Mouse (Mus musculus) midbrain, embryonic 12.5 days (tissue): Measurements from ENCODE around the gene Fam221a. TPM values are rescaled to one million over a fixed set of nuclear protein-coding genes. Genes with fewer than 3 reads are reported as not detected.

ENCODE experiments used
- ATAC-seq: fragments of 200-750 bp; cut with Nextera tagmentation; 2 replicates; pipeline ENCODE4 v1.8.0; 2017; ENCODE audit warnings: low read depth, moderate TSS enrichment, moderate library complexity; ENCODE audit not compliant: low FRiP score
- H3K27ac ChIP-seq: fragments of 300-500 bp; sonication (generic); replicated peaks from 2 replicates; pipeline ENCODE4 v1.5.1; 2016; ENCODE audit warnings: mild to moderate bottlenecking
- H3K27me3 ChIP-seq: fragments of 300-500 bp; sonication (generic); 2 replicates; pipeline ENCODE4 v1.6.1; 2016; ENCODE audit warnings: mild to moderate bottlenecking
- H3K36me3 ChIP-seq: fragments of 300-500 bp; sonication (generic); 2 replicates; pipeline ENCODE4 v1.6.1; 2016
- H3K4me1 ChIP-seq: fragments of 300-500 bp; sonication (generic); 2 replicates; pipeline ENCODE4 v1.6.1; 2016
- H3K4me2 ChIP-seq: fragments of 300-500 bp; sonication (generic); replicated peaks from 2 replicates; pipeline ENCODE4 v1.6.1; 2016; ENCODE audit warnings: mild to moderate bottlenecking, moderate library complexity
- H3K4me3 ChIP-seq: fragments of 300-500 bp; sonication (generic); 2 replicates; pipeline ENCODE4 v1.5.1; 2016; ENCODE audit warnings: mild to moderate bottlenecking
- H3K9ac ChIP-seq: fragments of 300-500 bp; sonication (generic); replicated peaks from 2 replicates; pipeline ENCODE4 v1.6.1; 2016; ENCODE audit warnings: mild to moderate bottlenecking, moderate library complexity
- H3K9me3 ChIP-seq: fragments of 300-500 bp; sonication (generic); 2 replicates; pipeline ENCODE4 v1.6.1; 2016; ENCODE audit warnings: mild to moderate bottlenecking
- WGBS: fragments of 180-500 bp; shearing (Covaris S2); methylation state at CpG from one replicate; pipeline ENCODE4 v1.1.7; 2016; 5-methylcytosine and 5-hydroxymethylcytosine counted together
- polyA plus RNA-seq: library from polyadenylated mRNA; unstranded; fragments of >200 nt; fragmentation: Nextera tagmentation; extraction: Ambion mirVana; gene quantifications from 2 replicates; pipeline ENCODE4 v1.2.1, GENCODE M21; 2016

Gene Fam221a
- 3.6 and 4.2 TPM in 2 replicates for polyA plus RNA-seq

GRCm38 (mm10) chr6:49367159-49368054 is at the start of gene Fam221a:
Gene Fam221a (plus strand): TSS chr6:49367739.
- Histone ChIP-seq H3K36me3 (no peaks in the 10 kb centered on the region), H3K27me3 (no peaks in the 10 kb centered on the region), H3K4me2 (peak within 1 kb of the TSS; percentile 82), H3K4me3 (peak within 1 kb of the TSS; percentile 57), H3K9me3 (no peaks in the 10 kb centered on the region), H3K9ac (peak within 1 kb of the TSS; percentile 50), H3K27ac (peak within 1 kb of the TSS; percentile 54; the same call in 1 of the 2 replicates), H3K4me1 (peaks cover 6% of the 10 kb centered on the region)
- WGBS, result 4% methylated on average over 47 of the region's 49 CpGs
- ATAC-seq, result peak; percentile 97

DNA sequence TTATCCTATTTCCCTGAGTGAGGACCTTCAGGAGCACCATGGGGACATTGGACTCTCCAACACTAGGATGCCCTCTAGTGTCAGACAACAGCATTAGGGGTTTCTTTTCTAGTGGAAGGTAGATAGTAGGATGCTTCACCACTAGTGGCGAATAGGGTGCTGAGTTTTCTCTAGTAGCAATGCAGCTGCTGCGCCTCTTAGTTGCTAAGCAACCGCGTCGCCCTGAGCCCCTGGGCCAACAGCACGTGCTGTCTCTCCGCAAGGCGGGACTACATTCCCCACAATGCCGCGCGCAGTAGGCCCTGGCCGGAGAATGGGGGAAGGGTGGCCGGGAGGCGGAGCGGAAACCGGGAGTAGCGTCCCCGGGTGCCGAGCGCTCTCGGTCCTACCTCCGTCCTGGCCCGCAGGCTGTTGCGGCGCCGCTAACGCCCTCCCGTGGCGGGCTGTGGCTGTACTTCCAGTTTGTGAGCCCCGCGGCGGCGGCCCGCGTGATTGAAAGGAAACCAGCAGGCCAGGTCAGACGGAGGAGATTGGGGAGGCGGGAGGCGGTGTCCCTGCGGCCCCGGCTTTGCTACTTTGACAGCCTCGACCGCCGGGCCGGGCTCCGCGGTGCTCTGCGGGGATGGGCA is 48.5 kb upstream of the Fam221a start, which contains the start of gene Ccdc126:
Gene Ccdc126 (plus strand): TSS at position 309 of the 629 bp plus-strand sequence.
- no peaks in the 10 kb centered on the region for H3K27me3 ChIP-seq
- peak within 1 kb of the TSS; percentile 63 for H3K4me2 ChIP-seq
- peak within 1 kb of the TSS; percentile 84 for H3K27ac ChIP-seq
- H3K36me3 ChIP-seq, result no peaks in the 10 kb centered on the region
- peak within 1 kb of the TSS; percentile 57 for H3K4me3 ChIP-seq
- under 1% methylated on average over 47 of the region's 47 CpGs for WGBS
- H3K9me3 ChIP-seq, result no peaks in the 10 kb centered on the region
- peak; percentile 100 for ATAC-seq
- 0 out of 2 replicates have a peak, but pooled peaks cover 5% of the 10 kb centered on the region for H3K4me1 ChIP-seq
- H3K9ac ChIP-seq, result peak within 1 kb of the TSS; percentile 64

- Histone ChIP-seq H3K27me3 (no peaks in the 10 kb centered on the region), H3K4me3 (peak overlapping the region; percentile 57), H3K9me3 (no peaks in the 10 kb centered on the region), H3K27ac (peak overlapping the region; percentile 84), H3K4me2 (peak overlapping the region; percentile 63), H3K36me3 (no peaks in the 10 kb centered on the region), H3K9ac (peak overlapping the region; percentile 64), H3K4me1 (0 out of 2 replicates have a peak, but pooled peaks cover 5% of the 10 kb centered on the region)
- ATAC-seq, result peak; percentile 19; the same call in 1 of the 2 replicates
- 11% methylated on average over 13 of the region's 13 CpGs for WGBS
Observed at GRCm38 (mm10) chr6:49319595-49320315, 47.8 kb upstream of the Fam221a start.

GRCm38 (mm10) chr6:49321341-49321740 is 46.2 kb upstream of the Fam221a start:
- no peak overlapping the region for H3K9ac ChIP-seq
- no peak overlapping the region for H3K4me2 ChIP-seq
- H3K4me1 ChIP-seq, result 0 out of 2 replicates have a peak, but pooled peaks cover 5% of the 10 kb centered on the region
- H3K4me3 ChIP-seq, result no peak overlapping the region
- ATAC-seq, result no peak
- 86% methylated on average over 3 of the region's 3 CpGs for WGBS
- no peaks in the 10 kb centered on the region for H3K27me3 ChIP-seq
- no peak overlapping the region for H3K27ac ChIP-seq
- no peaks in the 10 kb centered on the region for H3K9me3 ChIP-seq
- no peaks in the 10 kb centered on the region for H3K36me3 ChIP-seq

- no peak overlapping the region for H3K4me3 ChIP-seq
- ATAC-seq, result no peak
- H3K9ac ChIP-seq, result no peak overlapping the region
- H3K27me3 ChIP-seq, result no peaks in the 10 kb centered on the region
- no peaks in the 10 kb centered on the region for H3K36me3 ChIP-seq
- H3K9me3 ChIP-seq, result no peaks in the 10 kb centered on the region
- H3K4me1 ChIP-seq, result 0 out of 2 replicates have a peak, but pooled peaks cover 5% of the 10 kb centered on the region
- no peak overlapping the region for H3K4me2 ChIP-seq
- H3K27ac ChIP-seq, result no peak overlapping the region
Observed at GRCm38 (mm10) chr6:49322056-49322455, 45.5 kb upstream of the Fam221a start.

- Histone ChIP-seq H3K27ac (no peak overlapping the region), H3K4me1 (0 out of 2 replicates have a peak, but pooled peaks cover 5% of the 10 kb centered on the region), H3K36me3 (no peaks in the 10 kb centered on the region), H3K27me3 (no peaks in the 10 kb centered on the region), H3K4me2 (no peak overlapping the region), H3K9ac (no peak overlapping the region), H3K4me3 (no peak overlapping the region), H3K9me3 (no peaks in the 10 kb centered on the region)
- ATAC-seq, result no peak
- 73% methylated on average over 2 of the region's 2 CpGs for WGBS
Observed at GRCm38 (mm10) chr6:49322986-49323385, 44.6 kb upstream of the Fam221a start.

DNA sequence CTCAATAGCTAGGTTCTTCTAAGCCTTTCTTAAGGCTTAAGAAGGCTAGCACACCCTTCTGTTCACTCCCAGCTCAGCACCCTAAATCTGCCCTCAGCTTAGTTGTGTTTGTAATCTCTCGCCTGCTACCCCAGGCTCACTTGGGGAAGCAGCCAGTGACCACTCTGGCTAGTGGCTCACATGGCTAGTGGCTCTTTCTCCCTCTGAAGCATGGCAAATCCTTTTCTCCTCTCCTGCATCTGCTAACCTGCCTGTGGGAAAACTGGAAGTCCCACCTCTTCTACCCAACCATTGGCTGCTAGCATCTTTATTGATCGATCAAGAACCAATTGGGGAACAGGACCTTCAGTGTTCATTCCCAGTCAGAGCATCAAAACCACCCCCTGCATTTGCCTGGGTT is 43.0 kb upstream of the Fam221a start:
- Histone ChIP-seq H3K4me2 (no peak overlapping the region), H3K27ac (no peak overlapping the region), H3K4me3 (no peak overlapping the region), H3K36me3 (no peaks in the 10 kb centered on the region), H3K4me1 (0 out of 2 replicates have a peak, but pooled peaks cover 5% of the 10 kb centered on the region), H3K27me3 (no peaks in the 10 kb centered on the region), H3K9ac (no peak overlapping the region), H3K9me3 (no peaks in the 10 kb centered on the region)
- ATAC-seq, result peak; percentile 74; the same call in 1 of the 2 replicates
- 44% methylated on average over 2 of the region's 2 CpGs for WGBS

DNA sequence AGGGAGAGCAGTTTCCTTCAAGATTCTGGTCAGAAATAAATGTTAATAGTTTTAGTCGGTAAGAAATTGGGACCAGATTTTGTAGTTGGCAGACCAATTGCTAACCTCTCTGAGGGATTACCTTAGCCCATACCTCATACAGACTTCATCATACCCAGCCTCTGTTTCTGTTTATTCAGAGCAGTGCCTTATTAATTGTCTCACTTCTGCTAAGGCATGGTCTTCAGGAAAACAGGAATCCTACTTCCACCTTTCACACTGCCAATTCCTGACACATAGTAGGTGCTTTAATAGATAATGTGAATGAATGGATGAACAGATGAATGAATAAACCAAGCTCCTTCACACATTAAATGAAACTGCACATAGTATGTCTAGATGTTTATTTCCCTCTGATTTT is 42.2 kb upstream of the Fam221a start:
- Histone ChIP-seq H3K9me3 (no peaks in the 10 kb centered on the region), H3K4me1 (no peaks in the 10 kb centered on the region), H3K27ac (no peak overlapping the region), H3K4me3 (no peak overlapping the region), H3K27me3 (no peaks in the 10 kb centered on the region), H3K9ac (no peak overlapping the region), H3K36me3 (no peaks in the 10 kb centered on the region), H3K4me2 (no peak overlapping the region)
- no peak for ATAC-seq
- 100% methylated on average over 1 of the region's 1 CpGs for WGBS

DNA sequence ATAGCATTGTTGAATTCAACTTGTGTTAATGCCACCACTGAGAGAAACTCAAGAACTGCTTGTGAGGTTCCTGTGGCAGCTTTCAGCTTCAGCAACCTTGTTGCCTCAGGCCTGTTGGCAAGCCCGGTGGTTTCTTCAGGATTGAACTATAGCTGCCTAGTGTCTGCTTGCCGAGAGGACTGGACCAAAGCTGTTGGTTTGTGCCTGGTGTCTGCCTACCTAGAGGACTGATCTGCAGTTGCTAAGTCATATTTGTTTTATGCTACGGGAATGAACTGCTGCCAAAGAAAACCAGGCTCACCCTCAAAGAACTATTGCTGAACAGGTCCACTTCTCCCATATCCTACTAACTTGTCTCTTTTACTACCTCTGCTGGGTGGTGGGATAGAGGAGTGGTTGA is 40.7 kb upstream of the Fam221a start:
- no peak overlapping the region for H3K27ac ChIP-seq
- no peaks in the 10 kb centered on the region for H3K9me3 ChIP-seq
- no peak overlapping the region for H3K9ac ChIP-seq
- no peaks in the 10 kb centered on the region for H3K27me3 ChIP-seq
- H3K4me2 ChIP-seq, result no peak overlapping the region
- WGBS, result 94% methylated on average over 3 of the region's 3 CpGs
- no peak for ATAC-seq
- no peaks in the 10 kb centered on the region for H3K36me3 ChIP-seq
- no peak overlapping the region for H3K4me3 ChIP-seq
- H3K4me1 ChIP-seq, result no peaks in the 10 kb centered on the region

DNA sequence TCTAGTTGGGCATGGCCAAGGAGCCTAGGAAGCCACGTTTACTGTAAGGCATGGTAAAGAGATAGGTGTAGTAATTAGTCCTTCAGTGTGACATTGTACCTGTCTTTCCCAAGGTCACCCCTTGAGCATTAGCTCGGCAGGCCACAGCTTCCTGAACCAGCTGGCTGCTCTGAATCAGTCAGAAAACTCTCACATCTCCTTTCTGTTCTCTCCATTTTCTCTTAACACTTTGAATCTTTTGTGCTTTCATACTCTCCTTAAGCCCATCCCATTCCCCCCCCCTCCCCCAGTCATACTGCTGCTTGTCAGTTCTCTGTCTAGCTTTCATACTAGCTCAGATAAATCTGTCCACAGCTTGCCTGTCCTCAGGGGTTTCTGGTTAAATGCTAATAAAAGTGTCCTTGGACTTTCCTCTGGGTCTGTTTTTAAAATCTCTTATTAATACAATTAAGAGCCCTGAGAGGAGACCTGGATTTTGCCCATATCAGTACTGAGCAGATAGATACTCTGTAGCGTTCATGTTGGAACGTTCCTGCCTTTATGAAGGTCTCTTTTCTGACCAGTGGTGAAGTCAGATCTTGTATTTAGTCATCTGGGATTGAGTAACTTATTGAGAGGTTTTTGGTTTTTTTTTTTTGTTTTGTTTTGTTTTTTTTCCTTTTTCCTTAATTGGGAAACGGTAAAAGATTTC is 36.0 kb upstream of the Fam221a start:
- no peak for ATAC-seq

GRCm38 (mm10) chr6:49332060-49332370 is 35.5 kb upstream of the Fam221a start:
- 64% methylated on average over 13 of the region's 13 CpGs for WGBS
- Histone ChIP-seq H3K9me3 (no peaks in the 10 kb centered on the region), H3K4me2 (no peak overlapping the region), H3K36me3 (no peaks in the 10 kb centered on the region), H3K27me3 (no peaks in the 10 kb centered on the region), H3K9ac (no peak overlapping the region), H3K4me3 (no peak overlapping the region), H3K4me1 (peaks cover 3% of the 10 kb centered on the region; the same call in 1 of the 2 replicates), H3K27ac (no peak overlapping the region)
- no peak for ATAC-seq

More for the DNA sequence above, 36.0 kb upstream of the Fam221a start:
- Histone ChIP-seq H3K4me3 (no peak overlapping the region), H3K36me3 (no peaks in the 10 kb centered on the region), H3K27me3 (no peaks in the 10 kb centered on the region), H3K9me3 (no peaks in the 10 kb centered on the region), H3K9ac (no peak overlapping the region), H3K27ac (no peak overlapping the region), H3K4me2 (no peak overlapping the region), H3K4me1 (peaks cover 3% of the 10 kb centered on the region; the same call in 1 of the 2 replicates)
- WGBS, result 72% methylated on average over 5 of the region's 5 CpGs
